Mouse (Mus musculus): ENCODE data around the gene Nlrp6.

DNA sequence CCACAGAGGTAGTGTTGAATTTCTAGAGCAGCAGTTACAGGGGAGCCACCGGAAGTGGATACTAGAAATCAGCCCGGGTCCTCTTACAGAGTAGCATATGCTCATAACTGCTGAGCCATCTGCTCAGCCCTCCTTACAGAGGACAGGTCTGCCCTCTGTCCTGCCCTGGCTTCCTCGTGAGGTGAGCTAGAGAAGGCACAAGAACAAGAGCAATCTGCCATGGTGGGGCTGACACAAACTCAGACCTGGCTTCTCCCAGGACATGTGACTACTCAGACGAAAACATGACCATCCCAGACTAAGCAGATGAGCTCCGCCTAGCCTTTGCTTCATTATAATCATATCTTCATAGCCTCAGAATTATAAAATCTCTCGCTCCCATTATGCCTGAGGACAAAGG, 31.1 kb downstream of the Nlrp6 start:
- TF ChIP-seq CTCF (IDR thresholded peaks at IDR 0.05; ENCODE audit: low read depth) (no peak), EP300 (IDR thresholded peaks at IDR 0.05; ENCODE audit: low read depth) (no peak)
